Mouse (Mus musculus) heart, postnatal 0 days (tissue): Measurements from ENCODE around the gene Pdzrn3.

ENCODE experiments used
- CTCF ChIP-seq: IDR thresholded peaks from 2 replicates; pipeline ENCODE4 v1.5.1; 2016; ENCODE audit warnings: antibody characterized with exemption, control low read depth, low read depth
- EP300 ChIP-seq: IDR thresholded peaks from 2 replicates; pipeline ENCODE4 v1.6.1; 2016; ENCODE audit warnings: antibody characterized with exemption, low read depth

DNA sequence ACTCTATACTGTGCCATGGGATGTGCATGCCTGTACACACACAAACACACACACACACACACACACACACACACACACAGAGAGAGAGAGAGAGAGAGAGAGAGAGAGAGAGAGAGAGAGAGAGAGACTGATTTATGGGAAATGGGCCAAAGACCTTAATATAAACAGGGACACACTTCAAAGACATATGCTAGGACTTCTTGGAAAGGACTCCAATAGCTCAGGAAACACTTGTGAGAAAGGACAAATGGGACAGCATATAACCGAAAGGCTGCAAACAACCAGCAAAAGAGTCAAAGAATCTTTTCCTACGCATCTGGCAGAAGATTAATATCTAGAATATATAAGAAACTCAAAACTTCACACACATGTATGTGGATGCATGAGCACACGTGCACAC lies 43.2 kb downstream of the Pdzrn3 start:
- no peak for TF ChIP-seq EP300
- no peak for TF ChIP-seq CTCF
